Mouse (Mus musculus): ENCODE measurements around the gene Galnt17.
A peak's percentile ranks its signal among the peaks of the same experiment; 100 is the strongest.

Galnt17 gene

DNA sequence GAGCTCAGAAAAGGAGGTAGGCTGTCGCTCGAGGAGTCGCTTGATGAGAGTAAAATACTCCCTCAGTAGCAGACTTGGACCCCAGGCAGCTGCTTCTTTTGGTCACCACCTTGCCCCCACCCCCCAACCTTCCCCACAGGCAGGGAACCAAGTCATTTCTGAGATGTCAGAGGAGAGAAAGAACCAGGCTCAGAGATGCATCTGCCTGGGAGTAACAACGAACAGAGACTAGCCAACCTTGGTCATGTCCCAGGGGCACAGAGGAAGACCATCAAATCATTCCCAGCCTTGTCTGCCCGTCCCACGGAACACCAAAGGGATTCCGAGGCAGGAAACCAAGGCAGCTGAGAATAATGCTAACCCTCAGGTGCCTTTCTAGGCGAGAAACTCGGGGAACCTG, 293.0 kb downstream of the Galnt17 start:
- DNase-seq, result no peak

DNA sequence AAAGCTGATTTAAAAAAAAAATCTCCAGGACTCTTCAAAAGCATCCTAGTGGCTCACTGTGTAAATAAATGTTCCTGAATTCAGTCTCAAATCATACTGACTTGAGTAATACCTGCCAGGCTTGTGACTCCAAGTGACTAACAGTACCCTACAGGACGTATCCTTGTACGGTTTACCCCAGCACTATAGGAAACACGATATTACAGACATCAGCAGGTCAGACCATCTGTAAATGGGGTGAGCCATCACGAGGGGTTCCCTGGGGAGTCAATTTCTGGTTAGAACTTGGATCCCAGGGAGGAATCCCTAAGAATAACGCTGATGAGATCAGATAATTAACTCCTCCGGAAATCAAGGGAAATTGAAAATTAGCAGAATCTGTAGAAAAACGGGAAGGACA, 294.5 kb downstream of the Galnt17 start:
- DNase-seq, result no peak

DNA sequence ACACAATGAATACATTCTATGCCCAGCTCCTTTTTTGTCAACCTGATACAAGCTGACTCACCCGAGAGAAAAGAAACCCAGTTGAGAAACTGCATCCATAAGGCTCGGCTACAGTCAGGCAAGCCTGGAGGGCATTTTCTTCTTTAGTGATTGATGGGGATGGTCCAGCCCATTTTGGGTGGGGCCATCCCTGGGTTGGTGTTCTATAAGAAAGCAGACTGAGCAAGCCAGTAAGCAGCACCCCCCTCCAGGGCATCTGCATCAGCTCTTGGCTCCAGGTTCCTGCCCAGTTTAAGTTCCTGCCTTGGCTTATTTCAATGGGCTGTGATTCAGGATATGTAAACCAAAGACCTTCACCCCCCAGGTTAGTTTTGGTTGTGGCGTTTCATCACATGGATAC, 295.2 kb downstream of the Galnt17 start:
- DNase-seq, result no peak

DNA sequence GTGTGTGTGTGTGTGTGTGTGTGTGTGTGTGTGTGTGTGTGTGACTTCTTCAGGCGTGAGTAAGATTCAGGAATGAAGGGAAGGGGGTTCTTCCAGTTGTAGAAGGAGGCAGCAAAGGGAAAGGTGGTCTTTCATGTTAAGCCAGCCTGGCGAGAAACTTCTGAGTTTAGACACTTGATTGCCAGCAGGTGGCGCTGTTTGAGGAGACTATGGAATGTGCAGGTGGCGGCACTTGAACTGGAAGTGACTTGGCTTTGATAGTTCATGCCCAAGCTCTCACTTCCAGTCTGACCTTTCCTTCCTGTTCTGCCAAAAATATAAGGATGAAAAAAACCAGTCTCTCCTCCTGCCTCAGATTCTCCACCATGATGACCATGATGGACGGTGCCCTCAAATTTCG, 298.8 kb downstream of the Galnt17 start:
- DNase-seq, result peak; percentile 9

DNA sequence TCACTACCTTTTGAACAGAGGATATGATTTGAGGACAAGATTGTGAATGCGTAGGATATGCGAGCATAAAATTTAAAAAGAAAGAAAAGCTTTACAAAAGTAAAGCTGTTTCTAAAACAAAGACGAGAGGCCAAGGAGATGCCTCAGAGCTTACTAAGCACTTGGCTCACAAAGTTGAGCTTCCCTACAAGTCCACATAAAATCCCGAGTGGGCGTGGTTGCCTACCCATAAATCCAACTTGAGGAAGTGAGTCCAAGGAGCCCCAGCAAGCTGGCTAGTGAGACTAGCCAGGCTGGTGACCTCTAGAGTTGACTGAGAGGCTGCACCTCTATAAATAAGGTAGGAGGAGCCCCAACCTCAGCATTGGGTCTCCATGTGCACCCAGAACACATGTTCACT, 299.8 kb downstream of the Galnt17 start:
- no peak for DNase-seq

DNA sequence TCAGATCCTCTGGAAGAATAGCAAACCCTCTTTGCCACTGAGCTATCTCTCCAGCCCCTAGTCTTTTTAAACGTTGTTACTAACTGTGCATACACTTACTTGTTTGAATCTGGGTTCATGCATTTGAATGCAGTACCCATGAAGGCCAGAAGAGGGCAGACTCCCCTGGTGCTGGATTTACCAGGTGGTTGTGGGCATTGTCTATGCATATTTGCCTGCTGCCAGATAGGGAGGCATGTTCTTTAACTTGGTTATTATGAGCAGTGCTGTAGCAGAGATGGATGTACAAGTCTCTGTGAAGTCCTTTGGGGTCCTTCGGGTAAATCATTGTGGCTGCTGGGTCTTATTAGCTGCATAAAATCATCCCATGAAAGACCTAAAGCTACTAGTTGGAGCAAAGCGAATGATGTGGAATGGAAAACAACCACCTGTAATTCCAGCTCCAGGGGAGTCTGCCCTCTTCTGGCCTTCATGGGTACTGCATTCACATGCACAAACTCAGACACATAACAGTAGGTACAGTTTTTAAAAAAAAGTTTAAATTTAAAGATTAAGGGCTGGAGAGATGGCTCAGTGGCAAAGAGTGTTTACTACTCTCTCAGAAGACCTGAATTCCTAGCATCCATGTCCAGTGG, 300.3 kb downstream of the Galnt17 start:
- DNase-seq, result peak; percentile 41

DNA sequence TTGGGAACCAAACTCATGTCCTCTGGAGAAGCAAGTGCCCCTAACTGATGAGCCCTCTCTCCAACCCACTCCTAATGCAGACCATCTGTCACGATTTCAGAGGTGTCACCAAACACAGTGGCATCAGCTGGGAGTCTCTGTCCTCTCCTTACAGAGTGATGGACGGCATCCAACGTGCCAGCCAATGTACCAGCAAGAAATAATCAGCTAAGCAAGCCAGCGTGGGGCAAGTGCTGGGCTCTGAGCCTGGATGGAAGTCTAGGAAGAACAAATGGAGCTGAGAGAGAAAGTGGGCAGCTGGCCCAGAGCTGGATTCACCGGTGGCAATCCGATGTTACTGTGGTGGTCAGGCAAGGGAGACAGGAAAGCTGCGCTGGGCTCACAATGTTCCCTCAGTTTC, 301.1 kb downstream of the Galnt17 start:
- no peak for DNase-seq

DNA sequence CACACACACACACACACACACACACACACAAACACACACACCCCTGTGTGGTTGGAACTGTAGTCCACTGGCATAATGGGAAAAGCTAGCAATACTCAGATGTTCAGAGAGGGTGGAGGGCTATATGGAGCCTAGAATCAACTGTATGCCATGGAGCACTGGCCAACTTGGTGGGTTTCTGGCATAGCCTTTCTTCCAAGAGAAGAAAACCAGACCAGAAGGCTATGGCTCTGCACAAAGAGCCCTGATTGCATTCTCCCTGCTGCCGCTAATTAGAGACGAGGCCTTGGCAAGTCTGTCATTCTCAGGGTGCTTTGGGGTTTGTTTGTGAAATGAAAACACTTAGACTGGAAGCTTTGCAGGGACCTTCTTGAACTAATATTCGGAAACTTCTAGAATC, 301.8 kb downstream of the Galnt17 start:
- DNase-seq, result no peak

DNA sequence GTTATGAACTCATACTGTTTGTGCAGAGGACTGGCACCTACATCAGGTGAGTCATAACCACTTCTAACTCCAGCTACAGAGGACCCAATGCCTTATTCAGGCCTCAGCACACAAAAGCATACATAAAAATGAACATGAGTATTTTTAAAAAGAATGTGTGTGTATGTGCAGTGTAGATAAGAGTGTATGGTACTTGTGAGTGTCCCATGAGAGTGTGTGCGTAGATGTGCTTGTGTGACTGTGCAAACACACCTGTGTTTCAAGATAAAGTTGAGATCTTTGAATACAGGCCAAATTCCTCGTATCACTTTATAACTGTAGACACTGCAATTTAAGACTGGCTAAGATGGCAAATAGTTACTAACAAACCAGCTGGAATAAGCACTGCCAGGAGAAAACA, 307.7 kb downstream of the Galnt17 start:
- no peak for DNase-seq

DNA sequence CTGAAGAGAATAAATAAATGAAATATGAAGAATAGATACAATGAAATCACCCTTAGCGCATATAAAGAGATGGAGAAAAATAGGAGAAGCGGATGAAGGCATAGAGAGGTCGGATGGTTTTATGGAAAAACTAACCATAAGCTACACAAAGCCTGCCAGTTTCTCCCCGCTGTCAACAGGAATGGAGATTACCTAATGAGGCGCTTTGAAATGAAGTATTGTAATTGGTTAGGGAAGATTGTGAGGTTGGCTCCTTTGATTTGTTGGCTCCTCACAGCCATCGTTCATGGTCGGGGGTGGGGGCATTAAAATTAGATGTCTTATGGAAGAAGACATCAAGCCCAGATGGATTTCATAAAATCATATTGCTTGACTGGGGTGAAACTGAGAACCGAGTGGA, 329.0 kb downstream of the Galnt17 start:
- no peak for DNase-seq

DNA sequence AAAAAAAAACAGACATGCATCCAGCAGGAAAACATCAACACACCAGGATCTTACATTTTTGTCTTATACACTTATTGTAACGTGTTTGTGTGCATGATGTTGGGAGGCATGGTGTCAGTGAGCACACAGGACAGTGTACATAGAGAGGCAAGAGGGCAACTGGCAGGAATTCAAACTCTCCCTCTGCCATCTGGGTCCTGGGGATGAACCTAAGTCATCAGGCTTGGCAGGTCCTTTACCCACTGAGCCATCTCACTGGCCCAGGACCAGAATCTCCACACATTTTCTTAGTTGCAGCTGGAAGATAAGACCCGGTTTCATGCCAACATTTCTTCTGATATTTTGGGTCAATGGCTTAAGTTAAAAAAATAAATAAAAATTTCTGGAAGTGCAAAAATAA, 329.4 kb downstream of the Galnt17 start:
- no peak for DNase-seq

DNA sequence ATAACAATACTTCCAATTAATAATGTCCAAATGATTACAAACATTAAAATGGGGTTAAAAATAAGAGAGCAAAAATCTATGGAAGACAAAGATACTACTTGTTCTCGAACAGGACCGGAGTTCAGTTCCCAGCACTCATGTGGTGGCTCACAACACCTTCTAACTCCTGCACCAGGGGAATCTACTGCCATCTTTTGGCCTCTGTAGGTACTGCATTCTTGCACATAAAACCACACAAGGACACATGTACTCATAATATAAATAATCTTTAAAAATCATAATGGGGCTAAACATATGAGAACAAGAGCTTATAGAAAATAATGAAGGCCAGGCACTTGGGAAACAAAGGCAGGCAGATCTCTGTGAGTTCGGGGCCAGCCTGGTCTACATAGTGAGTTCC, 330.3 kb downstream of the Galnt17 start:
- DNase-seq, result no peak

DNA sequence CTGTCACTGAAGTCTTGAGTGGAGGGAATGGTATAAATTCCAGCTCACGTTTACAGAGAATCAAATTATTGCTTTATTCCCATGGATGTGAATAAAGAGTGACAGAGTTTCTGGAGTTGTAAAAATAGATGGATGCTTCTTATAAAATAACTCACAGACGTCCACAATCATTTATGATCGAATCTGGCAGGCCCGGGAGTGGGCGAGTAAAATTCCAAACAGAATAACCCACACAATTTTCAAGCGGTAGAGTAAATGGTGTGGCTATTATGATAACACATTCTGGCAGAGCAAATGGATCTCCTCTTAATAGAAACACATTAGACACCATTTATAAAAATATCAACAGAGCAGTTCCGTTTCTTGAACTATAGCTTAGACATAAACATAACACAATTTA, 355.9 kb downstream of the Galnt17 start:
- no peak for DNase-seq

DNA sequence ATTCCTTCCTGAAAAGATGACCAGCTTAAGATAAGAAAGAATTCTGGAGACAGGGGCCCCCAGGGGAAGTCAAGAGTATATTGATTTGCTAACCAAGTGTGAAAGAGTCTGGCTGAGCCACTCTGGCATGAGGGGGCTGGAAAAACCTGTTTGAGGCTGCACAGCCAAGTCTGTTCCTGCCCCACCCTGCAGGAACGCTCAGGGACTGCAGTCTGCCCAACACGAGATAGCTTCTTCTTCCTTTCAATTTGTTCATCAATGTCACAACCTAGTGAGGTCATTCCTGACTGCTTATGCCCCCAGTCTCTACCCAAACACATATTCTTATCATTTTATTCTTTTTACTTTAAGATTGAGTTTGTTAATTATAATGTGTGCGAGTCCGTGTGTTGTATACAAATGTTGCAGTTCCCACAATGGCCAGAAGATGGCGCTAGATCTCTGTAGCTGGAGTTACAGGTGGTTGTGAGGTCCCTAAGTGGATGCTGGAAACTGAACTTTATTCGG, 357.4 kb downstream of the Galnt17 start:
- DNase-seq, result peak; percentile 3

DNA sequence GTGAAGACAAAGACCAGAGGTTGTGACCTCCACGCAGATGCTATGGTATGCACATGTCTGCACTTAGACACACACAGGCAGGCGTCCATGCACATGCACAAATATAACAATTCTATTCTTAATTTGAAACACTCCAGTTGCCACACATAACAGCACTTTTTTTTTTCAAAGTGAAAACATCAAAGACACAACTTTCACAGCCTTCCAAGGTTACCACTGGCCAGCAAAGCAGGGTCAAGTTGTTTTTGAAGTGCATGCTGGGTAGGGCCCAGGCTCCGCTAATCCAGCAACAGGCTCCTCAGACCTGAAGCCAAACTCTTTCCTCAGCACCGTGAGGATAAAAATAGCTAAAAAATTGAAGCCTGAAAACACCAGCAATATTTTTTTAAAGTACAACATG, 357.9 kb downstream of the Galnt17 start:
- peak; percentile 1 for DNase-seq

DNA sequence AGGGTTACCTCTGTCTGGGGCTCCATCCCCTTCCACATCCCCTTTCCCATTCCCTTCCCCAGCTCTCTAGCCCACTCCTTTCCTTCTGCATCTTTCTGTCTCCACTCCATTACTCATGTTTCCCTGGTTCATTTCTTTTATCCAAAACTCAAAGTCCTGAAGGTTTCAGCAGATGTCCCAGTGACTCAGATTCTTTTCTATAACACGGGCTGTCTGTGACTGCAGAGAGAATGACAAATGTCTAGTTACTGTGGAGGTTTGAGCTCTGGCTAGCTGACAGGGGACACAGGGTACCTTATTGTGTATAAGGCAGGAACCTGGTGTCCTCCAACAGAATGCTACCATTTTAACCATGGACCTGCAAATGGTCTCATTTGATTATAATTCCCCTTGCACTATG, 358.6 kb downstream of the Galnt17 start:
- DNase-seq, result no peak

DNA sequence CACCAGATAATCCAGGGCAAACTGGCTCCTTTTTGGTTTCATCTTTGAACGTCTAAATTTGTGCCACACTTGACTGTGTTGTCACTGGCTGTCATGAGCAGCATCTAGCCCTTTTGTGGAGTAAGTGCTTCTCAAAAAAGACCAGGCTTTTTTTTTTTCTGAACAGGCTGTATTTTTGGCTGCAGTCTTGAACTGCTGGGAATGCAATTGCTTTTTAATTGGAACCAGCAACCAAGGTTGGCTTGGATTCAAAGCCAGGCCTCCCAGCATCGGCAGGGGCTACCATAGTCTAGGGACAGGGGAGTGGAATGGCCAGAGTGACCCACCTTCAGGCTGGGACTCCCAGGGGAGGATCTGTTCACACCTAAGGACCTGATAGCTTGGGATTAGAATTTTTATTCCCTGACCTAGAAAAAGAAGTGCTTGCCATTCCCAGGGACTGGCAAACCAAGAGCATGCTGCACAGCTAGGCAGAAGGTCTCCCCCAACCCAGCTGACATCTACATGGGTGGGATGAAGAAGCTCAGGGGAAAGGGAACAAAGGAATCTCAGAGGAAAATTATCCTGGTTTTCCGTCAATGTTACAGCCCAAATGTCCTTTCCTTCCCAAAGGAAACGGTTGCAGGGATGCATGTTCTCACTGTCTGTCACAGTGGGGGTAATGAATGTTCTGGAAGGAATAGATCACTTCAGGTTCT, 369.2 kb downstream of the Galnt17 start:
- peak; percentile 20 for DNase-seq

DNA sequence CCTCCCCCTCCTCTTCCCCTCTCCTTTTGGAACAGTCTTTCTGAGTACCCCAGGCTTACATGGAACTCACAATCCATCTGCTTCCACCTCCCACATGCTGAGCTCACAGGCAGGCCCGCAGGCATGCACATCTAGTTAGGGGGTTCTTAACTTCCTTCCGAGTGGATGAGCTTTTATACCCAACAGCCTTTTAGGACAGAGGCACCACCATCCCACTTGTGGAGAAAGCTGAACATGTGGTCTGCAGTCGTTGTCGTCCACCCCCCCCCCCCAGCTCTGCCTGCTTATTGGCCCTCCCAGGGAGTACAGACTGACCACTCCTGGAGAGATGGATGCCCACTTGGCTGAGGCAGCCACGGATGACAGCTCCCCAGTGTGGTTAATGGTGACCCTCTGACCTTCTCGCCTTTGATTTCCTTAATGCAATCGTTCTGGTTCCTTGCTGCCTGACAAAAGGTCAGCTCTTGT, 370.0 kb downstream of the Galnt17 start:
- DNase-seq, result peak; percentile 70

DNA sequence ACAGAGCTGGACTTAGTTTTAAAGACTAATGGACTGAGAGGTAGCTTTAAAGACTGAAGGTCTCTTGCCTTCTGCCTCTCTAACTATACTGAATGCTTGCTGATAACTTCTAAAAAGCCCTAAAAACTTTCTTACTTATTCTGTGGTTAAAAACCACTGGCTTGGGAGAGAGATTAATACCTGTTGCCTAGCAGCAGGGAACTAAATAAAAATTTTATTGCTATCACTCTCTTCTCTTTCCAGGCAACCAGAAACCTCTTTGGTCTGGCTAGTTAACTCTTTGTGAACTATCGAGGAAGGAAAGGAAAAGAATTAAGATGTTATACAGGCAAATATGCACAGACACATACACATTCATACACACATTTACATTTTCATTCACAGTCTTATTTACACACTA, 377.3 kb downstream of the Galnt17 start:
- no peak for DNase-seq

DNA sequence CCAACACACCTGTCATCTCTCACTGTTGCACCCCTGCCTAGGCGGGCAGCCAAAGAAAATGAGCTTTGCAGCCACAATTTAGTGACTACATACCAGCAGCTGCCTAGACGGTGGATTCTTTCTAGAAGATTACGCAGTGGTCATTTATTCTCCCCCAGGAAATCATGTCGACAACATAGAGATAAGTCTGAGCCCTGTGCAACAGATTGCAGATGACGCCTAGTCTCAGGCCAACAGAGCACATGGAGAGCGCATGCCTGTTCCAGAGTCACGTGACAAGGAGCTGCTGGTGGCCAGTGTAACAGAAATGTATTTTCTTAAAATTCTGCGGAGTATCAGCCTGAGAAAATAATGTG, 380.5 kb downstream of the Galnt17 start:
- no peak for DNase-seq

DNA sequence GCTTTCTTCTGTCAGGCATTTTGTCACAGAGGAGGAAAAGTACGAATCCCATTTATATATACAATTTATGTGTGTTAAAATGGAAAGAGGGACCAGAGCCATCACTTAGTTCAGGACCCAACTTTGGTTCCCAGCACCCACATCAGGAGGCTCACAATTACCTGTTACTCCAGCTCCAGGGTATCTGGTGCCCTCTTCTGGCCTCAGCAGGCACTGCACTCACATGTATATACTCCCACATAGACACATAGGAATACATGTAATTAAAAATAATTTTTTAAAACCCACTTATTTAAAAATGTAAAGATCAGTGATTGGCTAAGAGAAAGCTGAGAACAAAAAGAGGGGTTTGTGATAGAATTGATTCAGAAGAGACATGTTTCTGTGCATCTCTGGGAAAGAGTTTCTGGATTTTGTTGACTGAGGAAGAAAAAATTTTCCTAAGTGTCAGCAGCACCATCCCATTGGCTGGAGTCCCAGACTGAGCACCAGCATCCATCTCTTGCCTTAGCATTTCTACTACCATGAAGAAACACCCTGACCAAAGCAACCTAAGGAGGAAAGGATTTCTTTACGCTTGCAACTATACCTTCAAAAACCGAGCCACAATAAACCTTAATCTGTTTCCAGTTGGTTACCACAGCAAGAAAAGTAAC, 381.0 kb downstream of the Galnt17 start:
- DNase-seq, result no peak

DNA sequence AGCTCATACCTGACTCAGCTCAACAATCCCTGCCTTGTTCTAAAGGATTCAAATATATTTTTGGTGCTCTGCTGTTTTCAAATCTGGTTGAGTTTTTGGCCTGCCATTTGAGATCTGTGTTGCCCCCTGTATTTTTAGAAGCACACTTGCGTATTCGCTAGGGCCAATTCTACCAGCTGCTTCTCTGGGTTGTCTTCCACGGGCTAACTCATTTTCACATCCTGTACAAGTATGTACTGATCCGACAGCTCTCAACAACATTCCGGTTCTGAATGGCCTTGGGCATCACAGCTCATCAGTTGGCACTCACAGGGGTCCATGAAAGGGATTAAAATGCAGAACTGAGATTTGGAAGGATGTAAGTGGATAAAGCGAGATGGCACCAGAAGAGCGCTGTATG, 382.6 kb downstream of the Galnt17 start:
- no peak for DNase-seq

DNA sequence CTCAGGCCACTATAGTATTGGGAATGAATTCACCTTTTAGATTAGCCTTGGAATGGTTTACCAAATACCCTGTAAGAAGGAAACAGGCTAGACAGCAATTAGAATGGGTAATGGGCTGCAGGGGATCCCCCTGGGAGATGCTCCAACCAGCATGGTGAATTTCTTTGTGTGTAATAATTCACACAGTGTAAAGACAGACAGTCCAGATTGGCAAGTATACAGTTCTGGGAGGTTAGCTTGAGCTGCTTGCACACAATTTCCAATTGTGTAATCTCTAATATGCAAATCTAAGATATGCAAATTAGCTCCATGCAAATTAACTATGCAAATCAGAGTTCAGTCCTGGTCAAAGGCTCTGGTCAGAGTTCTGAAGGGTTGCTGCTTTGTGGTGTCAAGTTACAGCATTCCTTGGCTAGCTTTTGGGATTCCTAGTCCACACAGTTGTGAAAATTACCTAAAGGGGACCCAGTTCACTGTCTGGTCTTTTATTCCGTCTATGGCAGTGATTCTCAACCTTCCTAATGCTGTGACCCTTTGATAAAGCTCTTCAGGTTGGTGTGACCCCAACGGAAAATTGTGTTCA, 384.0 kb downstream of the Galnt17 start:
- DNase-seq, result peak; percentile 24

DNA sequence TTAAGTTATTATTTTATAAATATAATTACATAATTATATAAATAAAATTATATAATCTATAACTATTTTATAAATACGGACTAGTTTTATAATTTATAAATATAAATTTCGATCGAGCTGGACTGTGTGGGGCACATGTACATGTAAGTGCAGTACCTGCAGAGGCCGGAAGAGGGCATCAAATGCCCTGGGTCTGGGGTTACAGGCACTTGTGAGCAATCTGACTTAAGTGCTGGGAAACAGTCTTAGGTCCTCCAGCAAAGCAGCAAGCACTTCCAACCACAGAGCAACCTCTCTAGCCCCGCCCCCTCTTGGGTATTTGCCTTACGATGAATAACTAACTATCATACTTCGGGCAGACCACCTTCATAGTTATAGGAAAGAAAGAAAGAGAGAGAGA, 388.3 kb downstream of the Galnt17 start:
- DNase-seq, result no peak

All from kidney, postnatal 14 days (tissue).